Mouse (Mus musculus) gastrocnemius, adult 18-20 months (tissue): ENCODE measurements around the gene Cdkn2aip. TPM values are rescaled to one million over a fixed set of nuclear protein-coding genes. Genes with fewer than 3 reads are reported as not detected.

Source experiments
- DNase-seq: peaks from one replicate; pipeline ENCODE4 v3.0.0; 2021; ENCODE audit warnings: low spot score
- total RNA-seq, 2 experiments: library from RNA; stranded (reverse); gene quantifications; 2 replicates each; pipeline ENCODE4 v1.2.3; 2021

Gene Cdkn2aip
- total RNA-seq, 2 experiments from 2014 or later = 5.0 to 5.7 TPM

GRCm38 (mm10) chr8:47695431-47696105, 18.2 kb downstream of the Cdkn2aip start:
- no peak for DNase-seq

DNA sequence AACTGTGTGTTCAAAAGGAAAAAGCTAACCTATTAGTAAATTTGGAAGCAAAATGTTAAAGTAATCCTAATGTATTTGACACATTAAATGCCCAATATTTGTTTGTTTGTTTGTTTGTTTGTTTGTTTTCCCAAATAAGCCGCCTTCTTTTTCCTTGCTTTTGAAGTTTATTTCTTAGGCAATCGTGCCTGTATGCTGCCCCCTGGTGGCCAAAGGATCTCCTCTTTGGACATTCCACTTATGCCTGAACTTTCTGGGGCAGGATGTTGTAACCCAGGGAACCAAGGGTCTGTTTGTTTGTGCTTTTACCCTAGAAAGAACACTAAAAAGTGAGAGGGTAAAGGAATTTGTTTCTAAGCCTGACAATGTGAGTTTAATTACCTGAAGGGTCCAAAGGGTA, 20.6 kb downstream of the Cdkn2aip start:
- peak; percentile 80 for DNase-seq

DNA sequence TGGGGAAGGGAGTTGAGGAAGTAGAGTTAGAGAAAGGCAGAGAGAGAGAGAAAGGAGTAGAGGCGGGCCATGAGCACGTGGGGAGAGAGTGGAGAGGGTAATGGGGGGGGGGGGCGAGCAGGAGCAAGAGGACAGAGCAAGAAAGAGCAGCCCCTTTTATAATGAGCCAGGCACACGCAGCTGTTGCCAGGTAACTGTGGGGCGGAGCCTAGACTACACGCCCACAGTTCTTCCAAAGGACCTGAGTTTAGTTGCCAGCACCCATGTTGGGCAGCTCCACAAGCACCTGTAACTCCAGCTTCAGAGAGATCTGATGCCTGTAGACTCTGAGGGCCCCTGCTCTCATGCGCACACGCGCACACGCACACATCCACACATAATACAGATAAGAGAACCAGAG, 21.9 kb downstream of the Cdkn2aip start:
- no peak for DNase-seq

DNA sequence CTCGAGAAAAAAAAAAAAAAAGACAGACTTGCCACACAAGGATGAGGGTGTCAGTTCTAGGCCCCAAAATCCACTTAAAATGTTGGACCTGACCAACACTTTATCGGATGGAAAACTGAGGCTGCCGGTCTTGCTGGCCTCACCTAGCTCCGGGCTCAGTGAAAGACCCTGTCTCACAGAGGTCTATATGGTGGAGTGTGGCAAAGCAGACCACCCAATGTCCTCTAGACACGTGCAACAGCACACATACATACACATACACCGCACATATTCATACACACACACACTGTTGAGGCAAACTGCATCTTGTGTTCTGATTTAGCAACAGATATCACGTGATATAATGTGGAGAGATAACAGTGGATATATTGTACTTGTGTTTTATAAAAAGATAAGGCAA, 22.4 kb downstream of the Cdkn2aip start:
- DNase-seq = no peak

DNA sequence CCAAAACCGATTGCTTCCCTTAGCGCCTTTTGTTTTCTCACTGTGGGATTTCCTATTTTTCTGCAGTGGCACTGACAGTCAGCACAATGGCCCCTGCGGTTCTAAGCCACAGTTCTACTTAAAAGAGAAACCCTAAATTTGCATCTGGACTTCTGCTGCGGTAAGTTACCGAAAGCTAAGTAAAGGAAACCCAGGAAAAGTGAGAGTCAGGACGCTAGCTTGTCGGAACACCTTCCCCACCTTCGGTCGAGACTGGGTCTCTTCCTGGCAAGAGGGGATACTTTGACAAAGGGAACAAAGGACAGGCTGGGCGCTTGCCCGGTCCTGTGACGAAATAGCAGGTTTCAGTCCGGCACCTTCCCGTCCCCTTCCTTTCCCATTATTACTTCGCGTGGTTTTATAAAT, 23.1 kb downstream of the Cdkn2aip start:
- DNase-seq = no peak

- no peak for DNase-seq
Observed at GRCm38 (mm10) chr8:47689704-47690326, 23.9 kb downstream of the Cdkn2aip start.

DNA sequence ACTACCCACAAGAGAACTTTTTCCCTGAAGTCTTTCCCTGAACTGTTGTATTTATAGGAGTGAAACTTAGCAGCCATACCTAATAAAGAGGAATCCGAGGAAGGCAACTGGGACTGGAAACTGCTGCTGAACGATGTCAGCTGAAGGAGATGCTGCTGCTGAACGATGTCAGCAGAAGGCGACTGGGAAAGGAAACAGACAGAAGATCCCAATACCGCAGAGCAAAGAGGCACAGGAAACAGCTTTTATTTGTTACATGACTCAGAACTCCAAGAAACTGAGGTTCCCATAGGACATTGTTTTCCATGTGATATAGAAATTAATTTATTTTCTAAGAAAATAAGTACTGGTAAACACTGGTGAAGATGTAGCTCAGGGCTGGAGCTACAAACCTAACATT, 29.3 kb downstream of the Cdkn2aip start:
- no peak for DNase-seq

GRCm38 (mm10) chr8:47683994-47684393, 29.7 kb downstream of the Cdkn2aip start:
- no peak for DNase-seq

GRCm38 (mm10) chr8:47680306-47680705, 33.4 kb downstream of the Cdkn2aip start:
- DNase-seq = no peak

DNA sequence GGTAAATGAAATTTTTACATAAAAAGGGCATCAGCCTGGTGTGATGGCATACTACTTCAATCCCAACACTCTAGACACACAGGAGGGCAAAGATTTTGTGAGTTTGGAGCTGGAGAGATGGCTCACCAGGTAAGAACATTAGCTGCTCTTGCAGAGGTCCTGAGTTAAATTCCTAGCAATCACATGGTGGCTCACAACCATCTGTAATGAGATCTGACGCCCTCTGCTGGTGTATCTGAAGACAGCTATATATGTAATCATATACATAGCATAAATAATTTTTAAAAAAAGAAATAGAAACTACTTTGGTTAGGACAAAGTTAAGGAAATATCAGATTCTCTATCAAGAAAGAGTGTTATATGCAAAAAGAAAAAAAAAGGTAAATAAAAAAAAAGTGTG, 34.1 kb downstream of the Cdkn2aip start:
- DNase-seq = no peak

- no peak for DNase-seq
Observed at GRCm38 (mm10) chr8:47676631-47677030, 37.1 kb downstream of the Cdkn2aip start.

- no peak for DNase-seq
Observed at GRCm38 (mm10) chr8:47676224-47676623, 37.5 kb downstream of the Cdkn2aip start.

DNA sequence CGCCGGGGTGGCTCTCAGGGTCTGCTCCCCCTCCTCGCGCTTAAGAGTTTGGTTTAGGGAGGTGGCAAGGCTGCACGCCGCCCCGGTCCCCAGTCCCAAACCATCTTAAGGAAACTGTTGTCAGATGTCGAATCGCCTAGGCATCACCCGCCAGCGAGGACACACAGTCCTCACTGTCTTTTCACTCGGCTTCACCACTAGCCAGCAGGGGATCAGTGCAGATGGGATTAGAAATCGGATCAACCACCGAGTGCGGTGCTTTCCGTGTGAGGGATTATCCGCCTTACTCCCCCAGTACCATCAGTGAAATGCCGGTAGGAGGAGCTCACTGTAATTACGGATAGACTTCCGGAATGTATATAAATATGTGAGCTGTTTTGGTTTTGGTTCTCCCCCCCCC, 37.9 kb downstream of the Cdkn2aip start:
- DNase-seq = no peak

GRCm38 (mm10) chr8:47674777-47675710, 38.7 kb downstream of the Cdkn2aip start, which contains the start of gene Ing2:
Gene Ing2, minus strand, starts transcription at chr8:47675556.
- DNase-seq = peak; percentile 100

GRCm38 (mm10) chr8:47674140-47674776, 39.5 kb downstream of the Cdkn2aip start:
- DNase-seq = no peak

DNA sequence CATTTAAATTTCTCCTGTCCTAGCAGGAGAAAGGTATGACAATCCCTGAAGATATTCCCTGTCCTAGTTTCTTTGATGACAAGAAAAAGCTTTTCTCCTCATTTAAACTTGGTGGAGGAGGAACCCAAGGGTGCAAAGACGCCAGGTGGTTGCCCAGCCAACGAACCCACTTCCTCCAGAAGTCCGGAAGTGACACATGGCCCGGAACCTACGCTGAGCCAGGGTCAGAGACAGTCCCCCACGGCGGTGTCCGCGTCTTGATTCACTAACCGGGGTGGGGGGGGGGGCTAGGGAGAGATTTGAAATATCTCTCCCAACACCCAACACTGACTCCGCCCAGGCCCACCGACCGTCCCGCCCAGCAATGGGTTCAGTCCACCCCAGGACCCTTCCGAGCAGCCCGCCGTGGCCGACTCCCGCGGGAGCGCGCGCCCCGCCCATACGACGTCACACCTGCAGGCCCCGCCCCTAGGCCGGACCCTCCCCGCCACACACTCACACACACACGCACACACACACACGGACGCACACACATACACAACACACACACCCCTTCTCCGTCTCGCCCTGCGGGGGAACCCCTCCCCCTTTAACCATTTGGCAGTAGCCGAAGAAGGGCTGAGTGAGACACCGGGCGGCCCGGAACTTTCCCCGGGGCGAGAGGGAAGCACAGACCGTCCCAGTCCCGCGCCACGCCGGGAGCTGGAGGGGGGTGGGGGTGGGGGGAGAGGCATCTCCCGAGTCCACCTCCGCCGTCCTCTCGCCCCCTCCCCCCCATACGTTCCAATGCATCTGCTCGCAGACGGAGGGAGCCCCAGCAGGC, 40.2 kb downstream of the Cdkn2aip start:
- peak; percentile 89 for DNase-seq

DNA sequence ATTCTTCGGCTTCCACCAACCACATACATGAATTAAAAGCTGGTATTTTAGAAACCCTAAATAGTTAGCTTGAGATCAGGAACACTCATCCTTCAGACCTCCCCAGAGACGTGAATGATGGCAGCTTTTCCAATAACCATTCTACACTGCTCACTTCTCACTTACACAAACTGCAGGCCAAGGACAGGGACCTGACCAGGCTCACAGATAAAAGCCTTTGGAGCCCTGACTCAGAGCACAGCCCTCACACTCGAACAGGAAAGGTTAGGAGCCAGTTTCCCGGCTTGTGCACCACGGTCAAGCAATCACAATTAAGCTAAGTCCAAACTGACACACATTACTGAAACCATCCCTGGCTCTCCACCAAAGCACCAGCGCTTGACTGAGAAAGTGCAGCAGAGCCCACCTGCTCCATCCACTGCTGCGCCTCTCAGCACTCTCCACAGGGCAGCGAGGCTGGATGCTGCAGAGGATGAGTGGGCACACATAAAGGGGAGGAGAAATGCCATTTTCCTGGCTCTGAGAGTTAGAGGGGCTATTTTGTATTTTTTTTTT, 49.4 kb downstream of the Cdkn2aip start:
- DNase-seq = no peak

GRCm38 (mm10) chr8:47663201-47663600, 50.5 kb downstream of the Cdkn2aip start:
- DNase-seq = no peak

GRCm38 (mm10) chr8:47662716-47663115, 51.0 kb downstream of the Cdkn2aip start:
- no peak for DNase-seq

DNA sequence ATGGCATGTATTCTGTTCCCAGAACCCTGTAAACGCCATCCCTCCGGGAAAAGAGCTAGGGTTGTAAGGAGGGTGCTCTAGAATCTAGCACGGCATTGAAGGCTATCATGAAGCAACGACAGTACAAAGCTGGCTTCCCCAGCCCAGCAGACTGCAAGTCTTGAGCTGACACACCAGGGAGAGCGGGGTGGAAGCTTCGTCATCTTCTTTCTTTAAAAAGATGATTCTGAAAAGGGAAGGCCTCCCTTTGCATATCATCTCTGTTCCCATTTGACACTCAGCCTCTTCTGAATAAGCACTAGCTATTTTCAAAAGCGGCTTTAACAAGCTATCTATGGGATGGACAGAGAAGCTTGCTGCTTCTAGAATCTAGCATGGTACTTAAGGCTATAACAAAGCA, 53.3 kb downstream of the Cdkn2aip start:
- no peak for DNase-seq
